Mouse (Mus musculus): ENCODE results near the gene Gm5089. TPM values are rescaled to one million over a fixed set of nuclear protein-coding genes. Genes with fewer than 3 reads are reported as not detected.
"Not testable (repeated sequence)": the region's sequence is repeated elsewhere in the genome, so short reads cannot be mapped to it uniquely, and the experiment has no call there.

Gene Gm5089
- polyA plus RNA-seq, 1 experiment, result 0.49 TPM

GRCm38 (mm10) chr14:122464763-122465741 lies 14.1 kb upstream of the Gm5089 start, which contains the start of gene Zic5:
Gene Zic5 (minus strand): TSS chr14:122465677.
- peak within 1 kb of the TSS; percentile 98 for H3K27ac ChIP-seq (ENCODE audit: insufficient read depth, low read length)
- 1% methylated on average over 57 of the region's 62 CpGs for WGBS
- H3K4me1 ChIP-seq (ENCODE audit: control insufficient read depth, insufficient read depth, low read length), result peaks cover 6% of the 10 kb centered on the region
- no peak for TF ChIP-seq CTCF (IDR thresholded peaks at IDR 0.05; ENCODE audit: borderline replicate concordance, insufficient read depth, low read depth, low read length)
- TF ChIP-seq POLR2A (IDR thresholded peaks at IDR 0.05; ENCODE audit: borderline replicate concordance, insufficient read depth, low read length), result peak; percentile 66; the same call in 1 of the 2 replicates
- peak within 1 kb of the TSS; percentile 71 for H3K4me3 ChIP-seq (replicated peaks; ENCODE audit: insufficient read depth, low read depth, low read length)
- H3K27me3 ChIP-seq (ENCODE audit: control insufficient read depth, insufficient read depth, low read length), result no peaks in the 10 kb centered on the region
- peak; percentile 91 to 92 for DNase-seq

DNA sequence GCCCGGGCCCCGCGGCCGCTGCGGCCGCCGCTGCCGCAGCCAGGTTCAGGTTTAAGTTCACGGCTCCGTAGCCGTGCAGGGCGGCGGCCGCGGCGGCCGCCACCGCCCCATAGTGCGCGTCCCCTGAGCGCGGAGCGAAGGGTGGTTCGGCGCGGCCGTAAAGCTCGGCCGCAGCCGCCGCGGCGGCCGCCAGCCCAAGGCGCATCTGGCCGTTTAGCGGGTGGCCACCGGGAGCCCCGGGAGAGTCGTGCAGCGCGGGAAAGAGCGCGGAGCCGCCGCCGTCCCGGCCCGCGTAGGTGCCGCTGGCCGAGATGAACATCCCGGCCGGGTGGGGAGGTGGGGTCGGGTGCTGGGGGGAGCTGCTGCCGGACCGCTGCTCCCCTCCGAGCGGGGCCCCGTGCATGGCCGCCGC lies 13.4 kb upstream of the Gm5089 start:
- no peak for TF ChIP-seq CTCF (IDR thresholded peaks at IDR 0.05; ENCODE audit: borderline replicate concordance, insufficient read depth, low read depth, low read length)
- TF ChIP-seq POLR2A (IDR thresholded peaks at IDR 0.05; ENCODE audit: borderline replicate concordance, insufficient read depth, low read length), result no peak
- peak overlapping the region; percentile 71 for H3K4me3 ChIP-seq (replicated peaks; ENCODE audit: insufficient read depth, low read depth, low read length)
- peaks cover 2% of the 10 kb centered on the region for H3K4me1 ChIP-seq (ENCODE audit: control insufficient read depth, insufficient read depth, low read length)
- H3K27ac ChIP-seq (ENCODE audit: insufficient read depth, low read length), result peak overlapping the region; percentile 98
- under 1% methylated on average over 45 of the region's 62 CpGs for WGBS
- H3K27me3 ChIP-seq (ENCODE audit: control insufficient read depth, insufficient read depth, low read length), result no peaks in the 10 kb centered on the region
- no peak for DNase-seq

GRCm38 (mm10) chr14:122463734-122464341 lies 12.9 kb upstream of the Gm5089 start:
- H3K27ac ChIP-seq (ENCODE audit: insufficient read depth, low read length), result peak overlapping the region; percentile 98
- H3K4me1 ChIP-seq (ENCODE audit: control insufficient read depth, insufficient read depth, low read length); H3K27me3 ChIP-seq (ENCODE audit: control insufficient read depth, insufficient read depth, low read length): not testable (repeated sequence)
- 0 out of 2 replicates have a peak, but pooled peaks have one; percentile 26 for TF ChIP-seq POLR2A (IDR thresholded peaks at IDR 0.05; ENCODE audit: borderline replicate concordance, insufficient read depth, low read length)
- H3K4me3 ChIP-seq (replicated peaks; ENCODE audit: insufficient read depth, low read depth, low read length), result peak overlapping the region; percentile 97
- WGBS, result under 1% methylated on average over 58 of the region's 58 CpGs
- DNase-seq, result peak; percentile 82 to 84

DNA sequence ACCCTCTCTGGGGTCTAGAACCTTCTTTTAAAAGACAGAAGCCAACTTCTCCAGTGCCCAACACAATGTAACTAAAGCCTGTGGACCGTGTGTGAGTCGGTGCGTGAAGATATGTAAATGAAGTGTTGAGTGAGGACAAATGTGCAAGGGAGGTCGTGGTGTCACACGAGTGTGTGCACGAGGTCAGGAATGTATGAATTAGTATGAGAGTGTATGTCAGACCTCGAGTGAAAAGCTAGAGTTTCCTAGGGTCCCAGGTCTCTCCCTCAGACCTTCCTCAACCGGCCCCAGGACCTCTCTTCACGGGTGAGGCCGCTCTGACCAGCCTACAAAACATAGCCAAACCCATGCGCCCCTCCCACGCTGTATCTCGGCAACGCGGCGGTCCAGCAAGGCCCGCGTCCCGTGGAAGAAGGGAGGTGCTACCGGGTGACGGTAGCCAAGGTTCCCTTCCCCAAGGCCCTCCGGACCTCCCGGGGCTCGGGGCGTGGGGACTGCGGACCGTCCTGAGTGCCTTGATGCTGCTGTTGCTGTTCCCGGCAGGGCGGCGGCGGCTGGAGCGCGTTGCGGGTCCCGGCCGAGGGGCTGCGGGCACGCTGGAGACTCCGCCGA lies 12.3 kb upstream of the Gm5089 start:
- H3K27me3 ChIP-seq (ENCODE audit: control insufficient read depth, insufficient read depth, low read length), result no peaks in the 10 kb centered on the region

DNA sequence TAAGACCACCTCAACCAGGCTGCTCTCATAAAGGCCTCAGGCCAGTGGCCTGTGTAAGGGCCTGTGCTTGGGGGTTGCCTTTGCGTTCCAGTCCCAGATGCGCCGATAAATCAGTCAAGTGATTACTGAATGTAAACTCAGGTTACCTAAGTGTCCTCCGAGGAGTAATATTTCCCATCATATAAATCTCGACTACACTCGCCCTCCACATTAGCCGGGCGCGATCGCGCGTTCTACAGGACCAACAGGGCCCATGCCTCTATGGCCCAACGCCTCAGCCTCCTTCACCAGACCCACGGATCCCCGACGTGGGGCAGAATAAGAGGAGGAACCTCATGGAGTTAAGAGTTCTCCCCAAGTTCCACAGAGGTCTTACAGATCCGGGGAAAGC lies 11.8 kb upstream of the Gm5089 start:
- Histone ChIP-seq H3K4me1 (ENCODE audit: control insufficient read depth, insufficient read depth, low read length) (peaks cover 2% of the 10 kb centered on the region), H3K27ac (ENCODE audit: insufficient read depth, low read length) (peak overlapping the region; percentile 98), H3K27me3 (ENCODE audit: control insufficient read depth, insufficient read depth, low read length) (no peaks in the 10 kb centered on the region), H3K4me3 (replicated peaks; ENCODE audit: insufficient read depth, low read depth, low read length) (peak overlapping the region; percentile 97)
- under 1% methylated on average over 17 of the region's 17 CpGs for WGBS
- peak; percentile 47 to 67 for DNase-seq
- TF ChIP-seq CTCF (IDR thresholded peaks at IDR 0.05; ENCODE audit: borderline replicate concordance, insufficient read depth, low read depth, low read length) (no peak), POLR2A (IDR thresholded peaks at IDR 0.05; ENCODE audit: borderline replicate concordance, insufficient read depth, low read length) (no peak)

More for the DNA sequence above, 12.3 kb upstream of the Gm5089 start:
- H3K4me3 ChIP-seq (replicated peaks; ENCODE audit: insufficient read depth, low read depth, low read length), result peak overlapping the region; percentile 97
- WGBS, result 2% methylated on average over 40 of the region's 40 CpGs
- H3K27ac ChIP-seq (ENCODE audit: insufficient read depth, low read length), result peak overlapping the region; percentile 98
- peaks cover 2% of the 10 kb centered on the region for H3K4me1 ChIP-seq (ENCODE audit: control insufficient read depth, insufficient read depth, low read length)
- TF ChIP-seq CTCF (IDR thresholded peaks at IDR 0.05; ENCODE audit: borderline replicate concordance, insufficient read depth, low read depth, low read length) (no peak), POLR2A (IDR thresholded peaks at IDR 0.05; ENCODE audit: borderline replicate concordance, insufficient read depth, low read length) (no peak)
- DNase-seq, result peak; percentile 74 to 78

- no peak for TF ChIP-seq POLR2A (IDR thresholded peaks at IDR 0.05; ENCODE audit: borderline replicate concordance, insufficient read depth, low read length)
- TF ChIP-seq CTCF (IDR thresholded peaks at IDR 0.05; ENCODE audit: borderline replicate concordance, insufficient read depth, low read depth, low read length), result no peak
- Histone ChIP-seq H3K4me1 (ENCODE audit: control insufficient read depth, insufficient read depth, low read length) (peaks cover 2% of the 10 kb centered on the region), H3K27ac (ENCODE audit: insufficient read depth, low read length) (peak overlapping the region; percentile 56), H3K27me3 (ENCODE audit: control insufficient read depth, insufficient read depth, low read length) (no peaks in the 10 kb centered on the region), H3K4me3 (replicated peaks; ENCODE audit: insufficient read depth, low read depth, low read length) (peak overlapping the region; percentile 52)
- peak; percentile 53 to 63 for DNase-seq
- 4% methylated on average over 9 of the region's 9 CpGs for WGBS
Measured at GRCm38 (mm10) chr14:122461966-122462365, 11.1 kb upstream of the Gm5089 start.

DNA sequence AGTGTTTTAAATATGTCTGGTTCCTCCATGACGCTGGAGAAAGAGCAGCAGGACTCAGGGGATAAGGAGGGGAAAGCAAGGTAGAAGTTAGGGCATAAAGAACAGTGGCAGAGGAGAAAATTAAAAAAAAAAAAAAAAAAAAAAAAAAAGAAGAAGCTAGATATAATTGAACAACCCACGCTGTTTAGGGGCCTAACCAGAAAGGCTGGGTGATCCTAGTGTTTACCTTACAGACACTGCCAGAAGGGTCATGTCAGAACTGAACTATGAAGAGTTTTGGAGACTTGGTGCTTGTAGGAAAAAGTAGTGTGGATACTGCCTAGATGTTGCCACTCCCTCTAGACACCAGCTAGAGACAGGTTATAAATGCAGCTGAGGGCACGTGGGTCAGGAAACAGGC lies 10.6 kb upstream of the Gm5089 start:
- TF ChIP-seq CTCF (IDR thresholded peaks at IDR 0.05; ENCODE audit: borderline replicate concordance, insufficient read depth, low read depth, low read length) (no peak), POLR2A (IDR thresholded peaks at IDR 0.05; ENCODE audit: borderline replicate concordance, insufficient read depth, low read length) (no peak)
- 6% methylated on average over 3 of the region's 3 CpGs for WGBS
- Histone ChIP-seq H3K4me1 (ENCODE audit: control insufficient read depth, insufficient read depth, low read length) (peaks cover 5% of the 10 kb centered on the region), H3K27me3 (ENCODE audit: control insufficient read depth, insufficient read depth, low read length) (no peaks in the 10 kb centered on the region), H3K4me3 (replicated peaks; ENCODE audit: insufficient read depth, low read depth, low read length) (peak overlapping the region; percentile 52), H3K27ac (ENCODE audit: insufficient read depth, low read length) (peak overlapping the region; percentile 56)
- DNase-seq, result peak in 1 of 2 experiments; percentile 49

Measured in cerebellum, adult 2 months (tissue).